Mouse (Mus musculus) natural killer cell, adult 2 months (primary cell): ENCODE measurements around the gene Klc1.

Experiments
- DNase-seq, 2 experiments: peaks; one replicate each; pipeline ENCODE4 v3.0.0; 2022; ENCODE audit warnings: low spot score in 2 of 2

Klc1 gene

GRCm38 (mm10) chr12:111851235-111851634 lies 92.6 kb downstream of the Klc1 start:
- no peak for DNase-seq

GRCm38 (mm10) chr12:111851745-111852144 lies 93.1 kb downstream of the Klc1 start:
- DNase-seq, result no peak

DNA sequence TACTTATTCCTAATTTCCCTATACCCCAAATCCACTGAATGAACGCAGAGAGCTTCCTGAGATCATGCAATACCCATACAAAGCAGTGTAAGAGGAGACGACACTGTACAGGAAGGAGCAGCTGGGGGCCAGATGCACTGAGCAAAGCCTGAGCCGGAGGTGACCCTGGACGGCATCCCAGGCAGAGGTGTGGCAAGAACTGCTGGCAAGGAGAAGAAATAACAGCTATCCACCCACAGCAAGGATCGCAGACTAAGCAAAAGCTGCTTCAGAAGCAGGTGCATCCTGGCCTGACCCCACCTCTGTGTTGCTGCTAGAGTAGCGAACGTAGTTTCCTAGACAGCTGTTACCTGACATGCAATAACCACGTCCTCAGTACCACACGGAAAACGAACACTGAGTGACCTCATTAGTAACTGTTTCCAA lies 94.4 kb downstream of the Klc1 start:
- DNase-seq, result no peak

GRCm38 (mm10) chr12:111853546-111853945 lies 94.9 kb downstream of the Klc1 start:
- DNase-seq, result no peak

GRCm38 (mm10) chr12:111855448-111855847 lies 96.8 kb downstream of the Klc1 start:
- no peak for DNase-seq
